Mouse (Mus musculus): Measurements from ENCODE around the gene Tmco2. TPM values are rescaled to one million over a fixed set of nuclear protein-coding genes. Genes with fewer than 3 reads are reported as not detected.

The Tmco2 gene
- total and polyA plus RNA-seq, 3 experiments = not detected

GRCm38 (mm10) chr4:121088696-121089095, 20.3 kb downstream of the Tmco2 start:
- no peak overlapping the region for H3K27ac ChIP-seq (ENCODE audit: insufficient read depth, low read depth)
- no peak overlapping the region for H3K4me3 ChIP-seq (replicated peaks in 1 of 3; ENCODE audit: low read depth in 2 of 3, low read length in 2 of 3, poor library complexity in 1 of 3)
- peaks cover 2% of the 10 kb centered on the region for H3K9me3 ChIP-seq (replicated peaks; ENCODE audit: low read length)
- TF ChIP-seq ZKSCAN1 (IDR thresholded peaks at IDR 0.05; ENCODE audit: borderline replicate concordance, low read depth, low read length) (no peak), MYC (IDR thresholded peaks at IDR 0.05; ENCODE audit: low read depth, low read length) (no peak), ZNF384 (IDR thresholded peaks at IDR 0.05; ENCODE audit: low read depth, low read length) (no peak), MAFK (IDR thresholded peaks at IDR 0.05; ENCODE audit: insufficient replicate concordance, low read length) (no peak), ZMIZ1 (IDR thresholded peaks at IDR 0.05; ENCODE audit: low read depth, low read length) (no peak), E2F4 (IDR thresholded peaks at IDR 0.05; ENCODE audit: insufficient replicate concordance, low read depth, low read length) (no peak), EP300 (IDR thresholded peaks at IDR 0.05; ENCODE audit: low read length) (no peak), TBP (conservative IDR thresholded peaks at IDR 0.05; ENCODE audit: low read depth, low read length) (no peak), CHD1 (IDR thresholded peaks at IDR 0.05; ENCODE audit: low read depth, low read length) (no peak), RAD21 (IDR thresholded peaks at IDR 0.05; ENCODE audit: low read depth, low read length) (no peak), HCFC1 (IDR thresholded peaks at IDR 0.05; ENCODE audit: low read depth, low read length) (no peak), RCOR1 (conservative IDR thresholded peaks at IDR 0.05; ENCODE audit: low read depth, low read length) (no peak), MAZ (IDR thresholded peaks at IDR 0.05; ENCODE audit: low read depth, low read length) (no peak), CHD2 (IDR thresholded peaks at IDR 0.05; ENCODE audit: low read length) (no peak), SMC3 (IDR thresholded peaks at IDR 0.05; ENCODE audit: low read depth, low read length) (no peak)
- no peak overlapping the region for H3K4me2 ChIP-seq (ENCODE audit: insufficient read depth, low read depth, poor library complexity, severe bottlenecking)
- H3K4me1 ChIP-seq (ENCODE audit: control insufficient read depth in 1 of 2, insufficient read depth in 2 of 2) = no peaks in the 10 kb centered on the region
- peaks cover 59 to 86% of the 10 kb centered on the region in 2 experiments for H3K36me3 ChIP-seq (replicated peaks in 1 of 2; ENCODE audit: control insufficient read depth in 1 of 2, insufficient read depth in 1 of 2, low read length in 1 of 2)
- no peak overlapping the region for H3K9ac ChIP-seq (ENCODE audit: insufficient read depth, low read depth)
- no peaks in the 10 kb centered on the region for H3K79me2 ChIP-seq (replicated peaks; ENCODE audit: control insufficient read depth, extremely low read depth, insufficient read depth, poor library complexity, severe bottlenecking)
- no peaks in the 10 kb centered on the region for H3K27me3 ChIP-seq (replicated peaks)
- in situ Hi-C loops (cut with MboI; ENCODE audit: low pct_ligation_motif_present, low pct_unique_long_range_greater_than_20kb, low sequenced_read_pairs) (no loop called here), dilution Hi-C loops (cut with MboI; ENCODE audit: extremely low pct_ligation_motif_present, extremely low pct_unique_long_range_greater_than_20kb, low sequenced_read_pairs) (no loop called here)
- no peak for DNase-seq (ENCODE audit: extremely low read depth)

- Histone ChIP-seq H3K79me2 (replicated peaks; ENCODE audit: control insufficient read depth, extremely low read depth, insufficient read depth, poor library complexity, severe bottlenecking) (no peaks in the 10 kb centered on the region), H3K9me3 (replicated peaks; ENCODE audit: low read length) (no peaks in the 10 kb centered on the region), H3K4me3 (replicated peaks in 1 of 3; ENCODE audit: low read depth in 2 of 3, low read length in 2 of 3, poor library complexity in 1 of 3) (no peak overlapping the region), H3K9ac (ENCODE audit: insufficient read depth, low read depth) (no peak overlapping the region), H3K27me3 (replicated peaks) (no peaks in the 10 kb centered on the region), H3K4me2 (ENCODE audit: insufficient read depth, low read depth, poor library complexity, severe bottlenecking) (no peak overlapping the region), H3K4me1 (ENCODE audit: control insufficient read depth in 1 of 2, insufficient read depth in 2 of 2) (no peaks in the 10 kb centered on the region), H3K36me3 (replicated peaks in 1 of 2; ENCODE audit: control insufficient read depth in 1 of 2, insufficient read depth in 1 of 2, low read length in 1 of 2) (peaks cover 54 to 89% of the 10 kb centered on the region in 2 experiments), H3K27ac (ENCODE audit: insufficient read depth, low read depth) (no peak overlapping the region)
- no peak for TF ChIP-seq MXI1 (IDR thresholded peaks at IDR 0.05; ENCODE audit: low read depth, low read length)
- no peak for TF ChIP-seq GABPA (IDR thresholded peaks at IDR 0.05; ENCODE audit: insufficient replicate concordance, low read depth, low read length)
- TF ChIP-seq UBTF (IDR thresholded peaks at IDR 0.05; ENCODE audit: low read depth, low read length) = no peak
- no peak for TF ChIP-seq ZMIZ1 (IDR thresholded peaks at IDR 0.05; ENCODE audit: low read depth, low read length)
- dilution Hi-C loops (cut with MboI; ENCODE audit: extremely low pct_ligation_motif_present, extremely low pct_unique_long_range_greater_than_20kb, low sequenced_read_pairs) = no loop called here
- in situ Hi-C loops (cut with MboI; ENCODE audit: low pct_ligation_motif_present, low pct_unique_long_range_greater_than_20kb, low sequenced_read_pairs) = no loop called here
- DNase-seq (ENCODE audit: extremely low read depth) = no peak
These were observed 24.5 kb downstream of the Tmco2 start for GRCm38 (mm10) chr4:121084506-121084905.

Data from CH12.LX (cell line).